8 mouse cellular contexts compared by ENCODE assay signal in the genomic region with DNA sequence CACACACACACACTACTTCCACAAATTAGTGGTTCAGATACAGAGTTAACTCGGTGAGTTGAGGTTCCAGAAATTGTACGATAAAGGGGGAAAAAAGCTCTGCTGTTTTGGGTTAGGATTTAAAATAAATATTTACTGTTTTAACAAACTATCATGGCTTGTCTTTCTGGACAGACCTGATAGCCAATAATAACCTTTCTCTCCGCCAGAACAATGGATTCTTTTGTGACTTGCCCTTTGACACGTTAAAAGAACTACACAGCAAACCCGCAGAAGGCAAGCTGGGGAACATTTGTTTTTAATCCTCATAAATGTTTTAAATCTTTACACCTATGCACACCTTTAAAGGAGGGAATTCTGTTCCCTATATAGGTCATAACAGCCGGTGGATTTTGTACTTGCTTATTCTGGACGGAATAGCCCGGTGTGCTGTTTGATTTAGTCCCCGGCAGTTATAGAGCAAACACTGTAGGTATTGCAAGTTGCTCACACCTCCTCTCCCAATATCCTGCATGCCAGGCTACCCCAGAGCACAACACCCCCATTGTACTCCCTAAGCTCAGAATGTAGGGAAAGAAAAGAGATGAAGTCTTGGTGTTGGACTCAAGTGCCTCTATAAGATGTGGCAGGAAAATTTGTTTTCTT.
DNase-seq lines count a peak whose midpoint lies in the region; ATAC-seq and TF ChIP-seq lines count a peak whose summit lies in the region.

No protein-coding gene starts in this region.

- peak overlapping the region; percentile 80 for H3K9ac ChIP-seq in forebrain, embryonic 12.5 days
- peak overlapping the region; percentile 65; the same call in 1 of the 2 replicates for H3K9ac ChIP-seq in limb, embryonic 12.5 days (replicated peaks)

- intact Hi-C loops in left cerebral cortex, adult 2 months (cut with DNase I) = loop anchor here (2.0 to 5.0 kb wide), 3 partner anchors 121 to 176 kb away; a partner anchor contains a TSS
- intact Hi-C loops in left cerebral cortex, postnatal 10 days (cut with DNase I) = loop anchor here (5.0 kb wide), 1 partner anchor 176 kb away; no protein-coding TSS in a partner anchor
- intact Hi-C loops in gastrocnemius, postnatal 14 days (cut with DNase I; ENCODE audit: low total_unique reads) = no loop called here

- no peak for TF ChIP-seq CTCF in left cerebral cortex, adult 2 months (IDR thresholded peaks at IDR 0.05)

- WGBS in forebrain, embryonic 12.5 days = 12% methylated on average over 9 of the region's 9 CpGs
- WGBS in limb, embryonic 12.5 days = 29% methylated on average over 9 of the region's 9 CpGs

- H3K9me3 ChIP-seq in forebrain, embryonic 12.5 days = no peaks in the 10 kb centered on the region
- no peaks in the 10 kb centered on the region for H3K9me3 ChIP-seq in limb, embryonic 12.5 days

- peak overlapping the region; percentile 69 for H3K4me2 ChIP-seq in forebrain, embryonic 12.5 days
- peak overlapping the region; percentile 85 for H3K4me2 ChIP-seq in limb, embryonic 12.5 days

- H3K27me3 ChIP-seq in forebrain, embryonic 12.5 days = no peaks in the 10 kb centered on the region
- H3K27me3 ChIP-seq in limb, embryonic 12.5 days = no peaks in the 10 kb centered on the region

- H3K27ac ChIP-seq in left cerebral cortex, adult 2 months = peak overlapping the region; percentile 83
- H3K27ac ChIP-seq in forebrain, embryonic 12.5 days = peak overlapping the region; percentile 95
- H3K27ac ChIP-seq in limb, embryonic 12.5 days = peak overlapping the region; percentile 91

- peak overlapping the region; percentile 73 for H3K4me3 ChIP-seq in left cerebral cortex, adult 2 months
- H3K4me3 ChIP-seq in forebrain, embryonic 12.5 days (replicated peaks) = peak overlapping the region; percentile 68
- peak overlapping the region; percentile 61 for H3K4me3 ChIP-seq in limb, embryonic 12.5 days (replicated peaks)

- H3K4me1 ChIP-seq in forebrain, embryonic 12.5 days = peaks cover 37% of the 10 kb centered on the region
- H3K4me1 ChIP-seq in limb, embryonic 12.5 days (replicated peaks) = peaks cover 6% of the 10 kb centered on the region; the same call in 1 of the 2 replicates

- no peak for ATAC-seq in forebrain, embryonic 12.5 days (ENCODE audit: low FRiP score)
- ATAC-seq in limb, embryonic 12.5 days (ENCODE audit: insufficient number of reproducible peaks, insufficient read depth, low FRiP score, low TSS enrichment, low read depth) = peak; percentile 63; the same call in 1 of the 2 replicates

- DNase-seq in left cerebral cortex, adult 2 months (ENCODE audit: extremely low spot score in 1 of 2, low spot score in 2 of 2) = peak in 1 of 2 experiments; percentile 6
- DNase-seq in left cerebral cortex, postnatal 10 days (ENCODE audit: extremely low spot score in 1 of 2, low spot score in 2 of 2) = no peak
- DNase-seq in retina, postnatal 1 day = peak; percentile 53
- no peak for DNase-seq in left cerebral cortex, adult 18-20 months (ENCODE audit: low spot score in 2 of 2)
- DNase-seq in gastrocnemius, postnatal 14 days = no peak
- DNase-seq in thymus, postnatal 36 days = no peak

- no peaks in the 10 kb centered on the region for H3K36me3 ChIP-seq in forebrain, embryonic 12.5 days (replicated peaks)
- H3K36me3 ChIP-seq in limb, embryonic 12.5 days = no peaks in the 10 kb centered on the region
